ENCODE assay signal across 8 mouse cellular contexts in the genomic region with DNA sequence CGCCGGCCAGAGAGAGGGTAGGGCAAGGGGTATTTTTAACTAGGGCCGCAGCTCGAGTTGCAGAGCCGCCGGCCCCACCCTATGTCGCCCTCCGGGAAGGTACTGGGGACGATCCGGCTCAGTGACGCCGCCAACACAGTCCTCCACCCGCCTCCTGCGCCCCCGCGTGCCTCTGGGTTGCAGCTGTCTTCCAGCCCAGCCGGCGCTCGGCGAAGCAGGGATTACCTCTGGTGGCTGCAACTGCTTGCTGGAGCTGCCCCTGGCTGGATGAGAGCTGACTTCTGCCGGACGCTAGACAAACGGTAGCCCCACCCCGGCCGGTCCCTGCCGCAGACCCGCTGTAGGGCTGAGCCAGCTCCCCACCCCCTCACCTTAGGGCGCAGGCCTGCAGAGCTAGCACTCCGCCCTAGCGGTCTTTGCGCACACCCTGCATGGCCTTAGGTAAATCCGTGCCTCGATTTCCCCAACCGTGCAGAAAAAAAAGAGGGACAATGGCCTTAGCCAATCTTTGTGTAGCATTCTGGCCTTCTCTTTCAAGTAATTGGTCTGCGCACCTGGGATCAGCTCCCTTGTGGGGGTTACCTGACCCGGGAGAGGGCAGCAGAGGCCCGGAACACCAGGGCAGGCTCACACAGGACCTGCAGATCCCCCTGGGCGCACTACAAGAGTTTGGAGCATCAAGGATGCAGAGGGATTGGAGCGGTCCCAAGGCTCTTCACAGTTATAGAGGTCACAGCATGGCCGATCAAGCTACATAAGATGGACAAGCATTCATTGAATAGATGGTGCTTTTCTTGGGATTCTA. TPM values are rescaled to one million over a fixed set of nuclear protein-coding genes. Genes with fewer than 3 reads are reported as not detected.
DNase-seq lines count a peak whose midpoint lies in the region; ATAC-seq lines count a peak whose summit lies in the region.

A gene (minus strand): TSS at position 387 of the 805 bp plus-strand sequence.

- H3K36me3 ChIP-seq in hindbrain, embryonic 14.5 days (replicated peaks; ENCODE audit: control insufficient read depth, insufficient read depth): no peaks in the 10 kb centered on the region

- H3K27me3 ChIP-seq in hindbrain, embryonic 14.5 days (ENCODE audit: control insufficient read depth, insufficient read depth, low read length): peaks cover 18% of the 10 kb centered on the region

- peak within 1 kb of the TSS; percentile 41 for H3K4me3 ChIP-seq in hindbrain, embryonic 14.5 days (replicated peaks; ENCODE audit: low read length)

- H3K9me3 ChIP-seq in hindbrain, embryonic 14.5 days (ENCODE audit: control insufficient read depth, low read length): no peaks in the 10 kb centered on the region

- H3K4me2 ChIP-seq in hindbrain, embryonic 14.5 days (replicated peaks): peak within 1 kb of the TSS; percentile 70

- H3K9ac ChIP-seq in hindbrain, embryonic 14.5 days: peak within 1 kb of the TSS; percentile 64

- H3K27ac ChIP-seq in hindbrain, embryonic 14.5 days: no peak within 1 kb of the TSS; the same call in 1 of the 2 replicates

- DNase-seq in NIH3T3 (ENCODE audit: low read depth): peak; percentile 82
- peak; percentile 76 to 78 for DNase-seq in cerebellum, postnatal 25 days
- DNase-seq in frontal cortex, postnatal 36 days (ENCODE audit: low spot score in 2 of 2): peak; percentile 73 to 76
- peak; percentile 64 for DNase-seq in hindbrain, embryonic 14.5 days (ENCODE audit: low spot score)
- peak; percentile 71 to 79 for DNase-seq in left cerebral cortex, adult 18-20 months (ENCODE audit: low spot score in 2 of 2)
- DNase-seq in lung, postnatal 4 days: peak; percentile 84 to 85
- DNase-seq in retina, postnatal 7 days (ENCODE audit: low read depth, low spot score): peak; percentile 53
- DNase-seq in urinary bladder, adult 2 months (ENCODE audit: low spot score): peak; percentile 71

- H3K4me1 ChIP-seq in hindbrain, embryonic 14.5 days (replicated peaks; ENCODE audit: control insufficient read depth, insufficient read depth, low read length): 0 out of 2 replicates have a peak, but pooled peaks cover 12% of the 10 kb centered on the region

- ATAC-seq in hindbrain, embryonic 14.5 days (ENCODE audit: low FRiP score): peak; percentile 75; the same call in 1 of the 2 replicates

- 3% methylated on average over 34 of the region's 40 CpGs for WGBS in hindbrain, embryonic 14.5 days

RNA-seq across cellular contexts. Expression of the gene that starts here (rescaled TPM):
- polyA plus RNA-seq in hindbrain, embryonic 14.5 days (2014; fragmentation: Nextera tagmentation; extraction: Ambion mirVana): 5.4 and 6.5 TPM in 2 replicates
- total RNA-seq in left cerebral cortex, adult 18-20 months (2021): 10 to 100 TPM; 27.9 to 28.1 TPM
- 116 and 118 TPM in 2 replicates for polyA plus RNA-seq in urinary bladder, adult 2 months (2012; rRNA removed)

Comparison
In these comparisons a context has a peak if more than half of its experiments do, and no peak if none do; other contexts are left out.
1. RNA of the gene that starts here (polyA plus RNA-seq): 116 to 118 TPM in urinary bladder, adult 2 months; 5.4 to 6.5 TPM in hindbrain, embryonic 14.5 days; every median in the first group is over 10 times any median in the second.
2. Peak in every context shown above with its lines, with median percentiles within 50 percentile points of each other: DNase-seq.